Mouse (Mus musculus) gastrocnemius, adult 18-20 months (tissue): ENCODE measurements around the gene Cdkl4. TPM values are rescaled to one million over a fixed set of nuclear protein-coding genes. Genes with fewer than 3 reads are reported as not detected.
"Not testable (repeated sequence)": the region's sequence is repeated elsewhere in the genome, so short reads cannot be mapped to it uniquely, and the experiment has no call there.

Source experiments
- DNase-seq: peaks from one replicate; pipeline ENCODE4 v3.0.0; 2021; ENCODE audit warnings: low spot score
- long read RNA-seq, 2 experiments: library from polyadenylated mRNA; stranded (forward); transcript quantifications; one replicate each; pipeline ENCODE4 v2.0.0; 2021
- total RNA-seq, 2 experiments: library from RNA; stranded (reverse); gene quantifications; 2 replicates each; pipeline ENCODE4 v1.2.3; 2021

The Cdkl4 gene
- total RNA-seq = under 1 TPM in 1 of 2 experiments, not detected in 1; 0.19 TPM
- long read RNA-seq, experiment 1 = 0 reads
- long read RNA-seq, experiment 2 = 0 reads

GRCm38 (mm10) chr17:80577639-80578038, at the start of gene Cdkl4:
Cdkl4 (minus strand) TSS chr17:80577813.
- no peak for DNase-seq

- DNase-seq = no peak
These were observed 47.4 kb upstream of the Cdkl4 start for GRCm38 (mm10) chr17:80624979-80625378.

- DNase-seq = no peak
These were observed 44.1 kb upstream of the Cdkl4 start for GRCm38 (mm10) chr17:80621691-80622090.

DNA sequence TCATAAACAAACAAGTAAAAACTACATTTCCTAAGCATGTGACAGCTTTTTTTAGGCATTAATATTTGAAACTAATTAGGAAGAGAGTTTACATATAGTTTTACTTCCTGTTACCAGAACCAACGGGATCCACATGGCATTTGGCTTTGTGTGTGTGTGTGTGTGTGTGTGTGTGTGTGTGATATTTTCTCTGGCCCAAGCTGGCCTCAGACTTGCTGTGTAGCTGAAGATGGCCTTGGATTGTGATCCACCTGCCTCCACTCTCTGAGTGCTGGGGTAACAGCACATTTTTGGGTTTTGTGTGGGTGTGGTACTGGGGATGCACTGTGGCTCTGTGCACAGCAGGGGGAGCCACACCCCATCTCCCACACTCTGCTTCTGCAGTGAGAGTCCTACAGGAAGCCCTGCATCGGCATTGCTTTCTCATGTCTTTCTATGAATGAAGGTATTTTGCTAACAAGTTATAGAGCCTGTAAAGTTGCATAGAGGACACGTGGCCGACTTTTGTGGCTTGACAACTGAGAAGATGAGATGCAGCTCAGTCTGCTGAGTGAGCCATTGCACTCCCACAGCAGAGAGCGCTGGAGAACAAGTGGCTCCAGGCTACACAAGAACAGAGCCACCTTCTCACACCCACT, 43.3 kb upstream of the Cdkl4 start:
- DNase-seq = peak; percentile 47

DNA sequence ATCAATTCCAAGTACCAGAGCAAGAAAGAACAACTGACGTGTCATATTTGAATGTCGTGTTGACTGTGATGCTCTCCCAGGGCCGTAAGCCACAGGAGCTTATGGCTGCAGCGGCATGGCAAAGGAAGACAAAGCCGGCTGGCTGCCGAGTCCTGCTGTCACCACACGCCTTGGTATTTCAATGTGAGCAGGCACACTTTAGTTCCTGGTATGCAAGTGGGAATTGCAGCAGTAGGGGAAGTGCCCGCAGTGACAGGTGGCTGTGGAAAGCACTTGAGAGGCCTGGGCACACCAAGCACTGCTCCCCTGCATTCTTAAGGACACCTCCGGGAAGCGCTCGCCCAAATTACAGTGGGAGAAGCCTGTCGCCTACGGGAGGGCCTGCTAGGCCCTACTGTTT, 41.9 kb upstream of the Cdkl4 start:
- DNase-seq = no peak

- no peak for DNase-seq
These were observed 41.3 kb upstream of the Cdkl4 start for GRCm38 (mm10) chr17:80618890-80619289.

- DNase-seq = no peak
These were observed 26.2 kb upstream of the Cdkl4 start for GRCm38 (mm10) chr17:80603806-80604205.

DNA sequence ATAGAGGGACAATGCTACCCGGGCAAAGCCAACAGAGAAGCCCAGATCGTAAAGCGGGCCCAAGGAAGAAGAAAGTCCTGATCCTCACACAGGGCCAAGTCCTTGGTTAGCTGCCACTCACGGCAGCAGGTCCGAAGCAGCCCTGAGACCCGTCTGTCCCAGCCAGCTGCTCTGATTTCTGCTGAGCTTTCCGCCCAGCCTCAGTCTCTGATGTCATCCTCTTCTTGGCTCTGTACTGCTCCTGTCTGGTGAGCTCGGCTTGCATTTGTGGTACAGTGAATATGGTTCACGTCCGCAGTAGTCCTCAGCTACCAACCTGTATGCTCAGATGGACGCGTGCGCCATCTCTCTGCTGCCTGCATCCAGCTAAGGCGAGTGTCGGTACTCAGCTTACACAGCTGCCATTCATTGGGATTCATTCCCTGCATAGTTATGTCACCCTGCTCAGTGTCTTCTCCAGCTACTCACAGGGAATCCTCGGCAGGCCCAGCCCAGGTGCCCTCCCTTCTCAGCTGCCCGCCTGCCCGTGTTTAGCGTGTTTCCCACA, 25.5 kb upstream of the Cdkl4 start:
- DNase-seq = no peak

DNA sequence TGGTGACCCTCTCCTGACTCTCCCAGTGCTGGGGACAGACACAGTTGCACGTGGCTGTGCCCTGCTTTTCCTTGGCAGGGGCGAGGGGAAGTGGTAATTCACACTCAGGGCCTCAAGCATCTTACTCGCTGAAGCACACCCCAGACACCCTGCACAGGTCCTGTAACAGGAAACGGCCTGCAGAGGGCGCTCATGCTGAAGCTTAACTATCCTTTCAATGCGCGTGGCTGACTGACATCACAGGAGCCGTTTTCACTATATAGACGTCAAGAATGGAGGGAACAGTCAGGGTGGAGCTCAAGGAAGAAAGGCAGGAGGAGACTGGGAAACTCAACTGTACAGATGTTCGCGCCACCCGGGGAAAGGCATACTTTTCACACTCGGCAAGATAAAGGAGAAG, 23.8 kb upstream of the Cdkl4 start:
- DNase-seq = peak; percentile 8

DNA sequence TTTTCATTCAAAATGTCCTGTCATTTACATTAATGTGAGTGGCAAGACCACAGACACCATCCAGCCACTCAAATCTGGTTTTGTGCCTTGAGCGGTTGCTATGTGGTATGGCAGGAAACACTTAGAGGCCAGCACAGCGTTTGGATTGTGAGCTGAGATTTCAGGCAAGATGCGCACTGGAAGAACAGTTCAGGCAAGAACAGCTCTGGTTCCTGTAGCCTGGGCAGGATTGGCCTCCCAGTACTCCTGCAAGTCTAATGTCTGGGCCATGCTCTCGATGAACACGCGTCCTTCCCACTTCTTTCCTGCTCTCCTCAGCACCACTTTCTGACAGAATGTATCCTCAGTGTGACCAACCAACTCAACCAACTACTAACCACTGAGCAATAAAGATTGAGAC, 5.4 kb upstream of the Cdkl4 start:
- DNase-seq = no peak

GRCm38 (mm10) chr17:80579901-80580300, 2.3 kb upstream of the Cdkl4 start:
- DNase-seq = no peak

GRCm38 (mm10) chr17:80579089-80579488, 1.5 kb upstream of the Cdkl4 start:
- no peak for DNase-seq

DNA sequence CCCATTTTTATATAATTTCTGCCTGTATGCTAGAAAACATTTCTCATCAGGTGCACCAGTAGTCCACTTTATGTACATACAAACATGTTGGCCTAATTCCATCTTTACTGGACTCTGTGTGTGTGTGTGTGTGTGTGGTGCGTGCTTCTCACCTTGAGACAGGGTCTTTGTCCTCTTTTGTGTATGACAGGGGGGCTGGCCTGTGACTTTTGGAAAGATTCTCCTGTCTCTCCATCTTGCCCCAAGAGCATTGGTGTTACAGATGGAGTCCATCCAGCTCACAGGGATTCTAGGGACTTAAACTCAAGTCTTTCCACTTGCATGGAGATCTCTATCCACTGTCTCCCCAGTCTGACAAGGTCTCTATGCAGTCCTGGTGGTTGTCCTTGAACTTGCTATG, 428 bp upstream of the Cdkl4 start:
- no peak for DNase-seq

GRCm38 (mm10) chr17:80577214-80577613, 399 bp downstream of the Cdkl4 start:
- DNase-seq = no peak

DNA sequence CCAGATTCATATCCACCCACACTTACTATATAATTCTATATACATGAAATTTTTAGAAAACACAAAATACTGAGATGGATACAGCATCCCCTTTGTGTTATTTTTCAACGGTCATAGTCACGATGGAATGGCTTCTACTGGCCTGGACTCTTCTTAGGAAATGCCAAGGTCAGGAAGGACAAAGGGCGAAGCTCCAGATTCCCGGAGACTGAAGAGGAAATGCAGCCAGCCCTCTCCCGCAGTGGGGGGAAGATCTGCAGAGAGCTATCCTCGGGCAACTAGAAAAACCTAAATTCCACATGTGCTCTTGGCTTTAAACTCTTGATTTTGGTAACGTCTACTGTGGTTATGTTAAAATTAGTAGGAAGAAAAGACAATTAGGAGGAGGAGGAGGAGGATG, 2.6 kb downstream of the Cdkl4 start:
- no peak for DNase-seq

DNA sequence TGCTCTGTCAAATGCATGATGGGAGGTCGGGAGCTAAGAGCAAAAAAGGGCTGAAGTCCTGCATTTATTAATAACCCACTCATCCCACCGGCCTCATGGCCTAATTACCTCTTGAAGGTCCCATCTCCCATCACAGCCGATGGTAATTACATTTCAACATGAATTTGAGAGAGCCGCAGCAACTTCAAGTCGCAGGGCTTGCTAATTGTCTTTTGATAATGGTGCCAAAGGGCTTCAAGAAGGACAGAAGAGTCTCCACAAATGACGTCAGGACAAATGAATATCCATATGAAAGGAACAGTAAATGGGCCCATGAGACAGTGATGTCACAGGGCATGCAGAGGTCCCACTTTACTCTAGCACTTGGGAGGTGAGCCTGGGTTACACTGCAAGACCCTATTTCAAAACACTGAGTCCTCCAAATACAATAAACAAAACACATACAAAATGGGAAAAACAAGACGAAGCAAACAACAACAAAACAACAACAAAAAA, 3.1 kb downstream of the Cdkl4 start:
- no peak for DNase-seq

DNA sequence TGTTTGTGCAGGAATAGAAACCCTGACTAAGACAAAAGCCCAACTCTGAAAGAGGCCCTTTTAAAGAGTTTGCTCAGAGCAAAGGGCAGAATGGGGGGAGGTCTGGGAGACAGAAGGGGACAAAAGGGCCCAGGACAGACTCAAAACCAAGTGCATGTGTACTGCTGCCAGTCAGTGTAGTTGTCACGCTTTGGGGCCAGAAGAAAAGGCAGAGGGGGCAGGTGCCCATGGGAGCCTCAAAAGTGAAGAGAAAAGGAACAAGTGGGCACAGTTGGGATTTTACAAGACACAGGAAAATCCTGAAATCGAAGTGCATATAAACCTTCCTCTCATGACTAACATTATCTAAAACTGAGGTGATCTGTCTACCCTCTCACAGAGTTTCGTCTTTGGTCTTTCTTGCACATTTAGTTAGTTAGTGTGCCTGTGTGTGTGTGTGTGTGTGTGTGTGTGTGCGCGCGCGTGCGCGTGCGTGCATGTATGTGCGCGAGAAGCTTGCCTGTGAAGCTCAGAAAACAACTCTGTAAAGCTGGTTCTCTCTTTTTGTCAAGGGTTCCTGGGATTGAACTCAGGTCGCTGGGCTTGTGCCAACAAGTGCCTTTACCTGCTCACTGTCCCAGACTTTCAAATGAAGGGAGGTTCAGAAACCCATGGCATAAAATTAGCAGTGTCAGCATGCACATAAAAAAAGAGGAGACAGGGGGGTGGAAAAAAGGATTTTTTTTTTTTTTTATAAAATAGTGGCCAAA, 5.3 kb downstream of the Cdkl4 start:
- DNase-seq = no peak

DNA sequence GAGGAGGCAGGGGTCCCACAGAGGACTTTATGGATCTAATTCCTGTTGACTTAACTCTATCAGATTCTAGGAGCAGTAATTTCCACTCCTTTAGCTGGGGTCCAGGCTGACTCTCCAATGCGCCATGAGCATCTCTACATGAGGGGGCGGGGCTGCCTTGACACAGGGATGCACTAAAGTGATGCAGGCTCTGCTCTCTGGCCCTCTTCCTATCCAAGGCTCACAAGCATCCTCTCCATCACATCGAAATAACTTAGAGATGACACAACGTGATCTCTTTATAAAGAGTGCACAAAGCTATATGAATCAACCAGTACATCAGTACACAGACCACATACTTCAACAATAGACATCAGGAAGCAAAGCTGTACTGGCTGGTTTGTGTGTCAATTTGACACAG, 6.2 kb downstream of the Cdkl4 start:
- DNase-seq = no peak

- not testable (repeated sequence) for DNase-seq
These were observed 7.9 kb downstream of the Cdkl4 start for GRCm38 (mm10) chr17:80569718-80570117.

GRCm38 (mm10) chr17:80568842-80569601, 8.6 kb downstream of the Cdkl4 start:
- no peak for DNase-seq

DNA sequence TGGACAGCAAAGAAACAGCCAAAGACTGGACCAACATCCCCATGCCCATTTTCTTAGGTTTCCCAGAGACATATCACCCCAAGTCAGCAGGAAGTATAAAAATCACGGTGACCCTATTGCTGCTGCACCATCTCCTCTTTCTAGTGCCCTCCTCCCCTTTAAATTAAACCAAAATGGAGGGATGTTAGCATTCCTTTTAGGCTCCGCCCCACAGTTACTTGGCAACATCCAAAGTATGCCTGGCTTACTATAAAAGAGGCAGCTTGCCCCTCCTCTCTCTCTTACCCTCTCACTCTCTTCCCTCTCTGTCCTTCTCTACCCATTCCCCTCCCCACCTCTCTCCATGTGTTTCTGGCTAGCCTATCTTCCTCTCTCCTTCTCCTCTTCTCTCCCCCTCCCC, 9.2 kb downstream of the Cdkl4 start:
- DNase-seq = no peak

DNA sequence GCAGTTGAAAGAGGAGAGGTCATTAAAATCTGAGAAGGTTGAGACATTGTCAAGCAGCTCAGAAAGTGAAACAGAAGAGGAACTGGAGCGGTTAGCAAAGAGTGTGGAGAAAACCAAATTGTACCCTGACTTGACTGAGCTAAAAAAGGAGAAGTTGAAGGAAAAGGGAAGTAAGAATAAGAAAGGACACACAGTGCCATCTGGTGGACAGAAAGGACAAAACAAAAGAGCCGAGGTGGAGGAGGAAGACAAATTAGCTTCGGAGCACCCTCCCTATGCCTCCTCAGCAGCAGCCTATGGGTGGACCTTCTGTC, 13.0 kb downstream of the Cdkl4 start:
- DNase-seq = peak; percentile 34
